Mouse (Mus musculus) CH12.LX (cell line): ENCODE measurements at regions not wholly inside any gene's neighbourhood (a gene's known extent, or its start where the extent isn't known, plus 50 kb on each side); places are given as distances from the start of the nearest gene placed in this dataset.

ENCODE experiments used
- BHLHE40 ChIP-seq: IDR thresholded peaks from 2 replicates; pipeline ENCODE4 v1.6.1; 2011; ENCODE audit warnings: mild to moderate bottlenecking, low read depth, low read length, improper control_type of control experiment
- CTCF ChIP-seq, 2 experiments: IDR thresholded peaks in 1 of 2; conservative IDR thresholded peaks in 1 of 2; 2 replicates each; pipeline ENCODE4 v1.5.1; 2011 to 2012; ENCODE audit warnings: low read depth in 2 of 2, low read length in 2 of 2, improper control_type of control experiment in 1 of 2, inconsistent platforms in 1 of 2, mild to moderate bottlenecking in 1 of 2, moderate library complexity in 1 of 2
- MXI1 ChIP-seq: IDR thresholded peaks from 2 replicates; pipeline ENCODE4 v1.6.1; 2011; ENCODE audit warnings: mild to moderate bottlenecking, low read depth, low read length, improper control_type of control experiment
- NRF1 ChIP-seq: IDR thresholded peaks from 2 replicates; pipeline ENCODE4 v1.6.1; 2014; ENCODE audit warnings: low read depth, mild to moderate bottlenecking, inconsistent platforms, low read length, improper control_type of control experiment, moderate library complexity
- POLR2A ChIP-seq: IDR thresholded peaks from 2 replicates; pipeline ENCODE4 v1.6.1; 2011; ENCODE audit warnings: low read depth, mild to moderate bottlenecking, improper control_type of control experiment, low read length
- POLR2AphosphoS2 ChIP-seq: IDR thresholded peaks from 2 replicates; pipeline ENCODE4 v1.6.1; 2011; ENCODE audit warnings: low read depth, low read length, improper control_type of control experiment
- RCOR1 ChIP-seq: conservative IDR thresholded peaks from 2 replicates; pipeline ENCODE4 v1.6.1; 2012; ENCODE audit warnings: low read depth, mild to moderate bottlenecking, inconsistent platforms, low read length, improper control_type of control experiment
- ZMIZ1 ChIP-seq: IDR thresholded peaks from 2 replicates; pipeline ENCODE4 v1.6.1; 2012; ENCODE audit warnings: low read depth, mild to moderate bottlenecking, inconsistent platforms, low read length, improper control_type of control experiment

DNA sequence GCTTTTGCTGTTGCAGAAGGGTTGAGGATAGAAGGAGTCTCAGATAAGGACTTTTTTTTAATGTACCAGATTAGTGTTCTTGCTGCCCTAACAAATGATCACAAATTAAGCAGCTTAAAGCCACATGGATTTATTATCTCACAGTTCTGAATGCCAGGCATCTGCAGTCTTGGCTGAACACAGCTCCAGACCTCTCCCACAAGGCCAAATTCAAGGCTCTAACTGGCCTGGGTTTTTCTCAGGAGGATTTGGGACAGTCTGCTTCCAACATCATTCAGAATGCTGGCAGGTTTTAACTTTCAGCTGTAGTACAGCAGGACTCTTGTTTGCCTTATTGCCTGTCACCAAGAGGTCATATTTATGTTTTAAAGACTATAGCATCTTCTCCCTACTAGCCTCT, 329.7 kb upstream of the Chrm2 start:
- TF ChIP-seq CTCF (conservative IDR thresholded peaks at IDR 0.05 in 1 of 2, IDR thresholded peaks at IDR 0.05 in 1 of 2; ENCODE audit: low read depth in 2 of 2, low read length in 2 of 2) = no peak
- TF ChIP-seq RCOR1 = no peak
- no peak for TF ChIP-seq MXI1
- TF ChIP-seq POLR2AphosphoS2 = no peak
- TF ChIP-seq POLR2A = no peak
- no peak for TF ChIP-seq BHLHE40
- TF ChIP-seq NRF1 = no peak
- no peak for TF ChIP-seq ZMIZ1
